Mouse (Mus musculus): ENCODE measurements around the gene Esrra. TPM values are rescaled to one million over a fixed set of nuclear protein-coding genes. Genes with fewer than 3 reads are reported as not detected.

Gene Esrra
- polyA plus RNA-seq (2014; fragmentation: Illumina TruSeq; extraction: RNeasy Lipid Tissue Mini Kit (QIAGEN cat#74804); ENCODE audit: insufficient read depth, low read depth, low replicate concordance): 24.6 TPM

DNA sequence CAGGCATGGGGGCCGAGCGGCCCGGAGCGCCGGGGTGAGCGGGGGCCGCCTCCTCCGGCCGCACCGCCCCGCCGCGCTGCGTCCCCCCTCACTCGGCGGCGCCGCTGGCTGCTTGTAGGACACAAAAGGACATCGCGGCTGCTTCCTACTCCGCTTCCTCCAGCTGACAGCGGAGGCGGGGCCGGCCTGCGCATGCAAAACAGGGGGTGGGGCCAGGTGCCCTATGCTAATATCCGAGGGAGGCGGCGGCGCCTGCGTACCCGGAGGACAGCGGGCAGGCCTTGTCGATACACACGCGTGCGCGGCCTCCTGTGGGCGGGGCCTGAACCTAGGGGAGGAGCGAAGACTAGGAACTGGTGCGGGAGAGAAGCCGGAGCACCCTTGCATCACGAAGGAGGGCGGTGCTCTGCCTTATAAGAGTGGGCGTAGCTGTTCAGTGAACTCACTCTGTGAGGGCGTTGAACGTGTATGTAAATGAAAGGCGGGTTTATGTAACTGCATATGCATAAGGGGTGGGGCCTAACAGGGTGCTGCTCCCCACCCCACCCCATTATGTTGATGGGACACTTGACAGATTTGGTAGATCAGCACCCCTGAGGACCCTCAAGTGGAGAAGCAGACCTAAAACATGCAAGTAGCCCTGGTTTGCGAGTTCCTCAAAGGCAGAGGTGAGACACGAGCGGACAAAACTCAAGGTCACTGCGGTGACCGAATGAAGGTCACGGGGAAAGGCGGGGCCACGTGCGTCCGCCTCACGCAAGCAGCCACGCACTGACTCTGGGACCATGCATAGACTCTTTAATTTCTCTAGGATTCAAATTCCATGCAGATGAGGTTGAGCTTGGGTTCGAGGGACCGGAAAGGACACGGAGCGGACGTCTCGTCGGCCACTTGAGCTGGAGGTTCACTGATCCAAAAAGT lies at the start of gene Esrra:
Gene Esrra (minus strand): TSS at position 167 of the 921 bp plus-strand sequence.

GRCm38 (mm10) chr19:6942249-6942691 lies 20.7 kb upstream of the Esrra start, which contains the start of gene Gpr137:
Gene Gpr137 (minus strand): TSS chr19:6942480.

GRCm38 (mm10) chr19:6941372-6942248 lies 20.0 kb upstream of the Esrra start, which contains the start of gene Bad:
Gene Bad (plus strand): TSS chr19:6941861.

GRCm38 (mm10) chr19:6934195-6934977 lies 12.8 kb upstream of the Esrra start, which contains the start of gene Kcnk4:
Gene Kcnk4 (minus strand): TSS chr19:6934515.

DNA sequence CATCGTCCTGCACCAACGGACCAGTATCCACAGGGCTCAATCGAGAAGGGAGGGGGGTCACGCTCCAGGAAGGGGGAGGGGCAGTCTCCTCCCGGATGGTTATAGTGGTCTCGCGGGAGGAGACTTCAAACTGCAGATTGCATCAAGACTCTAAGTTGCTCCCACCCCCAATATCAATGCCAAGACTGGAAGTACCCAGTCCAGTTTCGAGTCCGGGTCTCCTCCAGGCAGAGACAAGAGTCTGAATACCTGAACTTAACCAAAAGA lies 3.6 kb upstream of the Esrra start, which contains the start of gene Catsperz:
Gene Catsperz (minus strand): TSS at position 74 of the 267 bp plus-strand sequence.

DNA sequence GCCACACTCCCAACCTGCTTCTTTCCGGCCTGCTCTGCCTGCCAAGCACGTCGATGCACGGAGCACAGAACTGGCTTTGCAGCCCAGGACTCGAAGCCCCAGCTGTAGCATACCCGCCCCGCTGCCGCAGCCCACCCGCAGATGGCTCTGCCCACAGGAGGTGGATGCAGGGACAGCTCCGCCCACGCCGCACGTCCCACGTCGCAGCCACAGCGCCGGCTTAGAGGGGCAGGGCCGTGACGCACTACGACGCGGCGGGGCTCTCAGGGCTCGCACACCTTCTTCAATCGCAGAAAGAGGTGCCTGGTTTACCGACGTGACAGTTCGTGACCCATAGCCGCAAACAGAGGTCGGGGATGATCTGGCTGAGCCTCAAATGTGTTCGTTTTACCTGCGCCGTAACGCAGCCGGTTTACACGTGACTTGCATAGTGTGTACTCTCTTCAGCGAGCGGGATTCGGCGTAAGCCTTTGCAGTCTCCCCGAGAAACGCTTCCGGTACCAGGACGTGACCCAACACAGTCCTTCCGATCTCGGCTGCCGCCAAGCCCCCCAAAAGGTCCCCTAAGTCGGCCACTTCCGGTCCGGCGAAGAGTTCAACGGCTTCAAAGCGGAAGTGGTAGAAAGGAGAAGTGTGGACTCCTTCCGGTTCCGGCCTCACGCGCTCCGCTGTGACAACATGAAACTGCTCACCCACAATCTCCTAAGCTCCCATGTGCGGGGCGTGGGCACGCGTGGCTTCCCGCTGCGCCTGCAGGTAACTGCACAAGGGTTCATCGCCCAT lies 11.9 kb downstream of the Esrra start, which contains the start of the genes Trmt112 and Prdx5:
Gene Trmt112 (plus strand): TSS at position 192 of the 783 bp plus-strand sequence.
Gene Prdx5 (minus strand): TSS at position 600 of the 783 bp plus-strand sequence.

Other genes starting within 250 kb of the Esrra start
- 16.7 TPM for gene Rps6ka4, start 81.2 kb downstream of the Esrra start, polyA plus RNA-seq (2014; fragmentation: Illumina TruSeq; extraction: RNeasy Lipid Tissue Mini Kit (QIAGEN cat#74804); ENCODE audit: insufficient read depth, low read depth, low replicate concordance)
- 4.5 TPM for gene Ccdc88b, start 63.6 kb downstream of the Esrra start, polyA plus RNA-seq (2014; fragmentation: Illumina TruSeq; extraction: RNeasy Lipid Tissue Mini Kit (QIAGEN cat#74804); ENCODE audit: insufficient read depth, low read depth, low replicate concordance)
- 74.6 TPM for gene Trmt112, start 12.1 kb downstream of the Esrra start, polyA plus RNA-seq (2014; fragmentation: Illumina TruSeq; extraction: RNeasy Lipid Tissue Mini Kit (QIAGEN cat#74804); ENCODE audit: insufficient read depth, low read depth, low replicate concordance)
- gene Prdx5, start 11.7 kb downstream of the Esrra start, polyA plus RNA-seq (2014; fragmentation: Illumina TruSeq; extraction: RNeasy Lipid Tissue Mini Kit (QIAGEN cat#74804); ENCODE audit: insufficient read depth, low read depth, low replicate concordance): 254 TPM
- 0.68 TPM for gene Catsperz, start 3.6 kb upstream of the Esrra start, polyA plus RNA-seq (2014; fragmentation: Illumina TruSeq; extraction: RNeasy Lipid Tissue Mini Kit (QIAGEN cat#74804); ENCODE audit: insufficient read depth, low read depth, low replicate concordance)
- gene Kcnk4, start 12.7 kb upstream of the Esrra start, polyA plus RNA-seq (2014; fragmentation: Illumina TruSeq; extraction: RNeasy Lipid Tissue Mini Kit (QIAGEN cat#74804); ENCODE audit: insufficient read depth, low read depth, low replicate concordance): not detected
- gene Bad, start 20.0 kb upstream of the Esrra start, polyA plus RNA-seq (2014; fragmentation: Illumina TruSeq; extraction: RNeasy Lipid Tissue Mini Kit (QIAGEN cat#74804); ENCODE audit: insufficient read depth, low read depth, low replicate concordance): 59.7 TPM
- gene Gpr137, start 20.7 kb upstream of the Esrra start, polyA plus RNA-seq (2014; fragmentation: Illumina TruSeq; extraction: RNeasy Lipid Tissue Mini Kit (QIAGEN cat#74804); ENCODE audit: insufficient read depth, low read depth, low replicate concordance): 34.1 TPM
- 61.9 TPM for gene Ppp1r14b, start 53.2 kb upstream of the Esrra start, polyA plus RNA-seq (2014; fragmentation: Illumina TruSeq; extraction: RNeasy Lipid Tissue Mini Kit (QIAGEN cat#74804); ENCODE audit: insufficient read depth, low read depth, low replicate concordance)
- gene Plcb3, start 54.7 kb upstream of the Esrra start, polyA plus RNA-seq (2014; fragmentation: Illumina TruSeq; extraction: RNeasy Lipid Tissue Mini Kit (QIAGEN cat#74804); ENCODE audit: insufficient read depth, low read depth, low replicate concordance): 31.5 TPM
- 111 TPM for gene Fkbp2, start 58.7 kb upstream of the Esrra start, polyA plus RNA-seq (2014; fragmentation: Illumina TruSeq; extraction: RNeasy Lipid Tissue Mini Kit (QIAGEN cat#74804); ENCODE audit: insufficient read depth, low read depth, low replicate concordance)
- gene Vegfb, start 65.8 kb upstream of the Esrra start, polyA plus RNA-seq (2014; fragmentation: Illumina TruSeq; extraction: RNeasy Lipid Tissue Mini Kit (QIAGEN cat#74804); ENCODE audit: insufficient read depth, low read depth, low replicate concordance): 24.8 TPM
- gene Dnajc4, start 70.8 kb upstream of the Esrra start, polyA plus RNA-seq (2014; fragmentation: Illumina TruSeq; extraction: RNeasy Lipid Tissue Mini Kit (QIAGEN cat#74804); ENCODE audit: insufficient read depth, low read depth, low replicate concordance): 24.8 TPM
- 13.9 TPM for gene Nudt22, start 74.3 kb upstream of the Esrra start, polyA plus RNA-seq (2014; fragmentation: Illumina TruSeq; extraction: RNeasy Lipid Tissue Mini Kit (QIAGEN cat#74804); ENCODE audit: insufficient read depth, low read depth, low replicate concordance)
- 8.8 TPM for gene Trpt1, start 74.3 kb upstream of the Esrra start, polyA plus RNA-seq (2014; fragmentation: Illumina TruSeq; extraction: RNeasy Lipid Tissue Mini Kit (QIAGEN cat#74804); ENCODE audit: insufficient read depth, low read depth, low replicate concordance)
- gene Fermt3, start 97.7 kb upstream of the Esrra start, polyA plus RNA-seq (2014; fragmentation: Illumina TruSeq; extraction: RNeasy Lipid Tissue Mini Kit (QIAGEN cat#74804); ENCODE audit: insufficient read depth, low read depth, low replicate concordance): 17.2 TPM
- 69.0 TPM for gene Stip1, start 118.2 kb upstream of the Esrra start, polyA plus RNA-seq (2014; fragmentation: Illumina TruSeq; extraction: RNeasy Lipid Tissue Mini Kit (QIAGEN cat#74804); ENCODE audit: insufficient read depth, low read depth, low replicate concordance)
- 22.1 TPM for gene Macrod1, start 135.0 kb upstream of the Esrra start, polyA plus RNA-seq (2014; fragmentation: Illumina TruSeq; extraction: RNeasy Lipid Tissue Mini Kit (QIAGEN cat#74804); ENCODE audit: insufficient read depth, low read depth, low replicate concordance)
- 0.06 TPM for gene Flrt1, start 183.9 kb upstream of the Esrra start, polyA plus RNA-seq (2014; fragmentation: Illumina TruSeq; extraction: RNeasy Lipid Tissue Mini Kit (QIAGEN cat#74804); ENCODE audit: insufficient read depth, low read depth, low replicate concordance)

Measured in lung, adult 10 weeks (tissue).